Mouse (Mus musculus) bone marrow macrophage, adult 2 months (primary cell): ENCODE data around the gene Acer2. TPM values are rescaled to one million over a fixed set of nuclear protein-coding genes. Genes with fewer than 3 reads are reported as not detected.

Experiments used
- H3K27ac ChIP-seq: 2 replicates; pipeline ENCODE4 v1.5.1; 2012; ENCODE audit warnings: low read depth, low read length; ENCODE audit not compliant: insufficient read depth
- H3K4me1 ChIP-seq: 2 replicates; pipeline ENCODE4 v1.6.1; 2012; ENCODE audit warnings: low read length; ENCODE audit not compliant: control insufficient read depth, insufficient read depth
- H3K4me3 ChIP-seq: 2 replicates; pipeline ENCODE4 v1.5.1; 2012; ENCODE audit warnings: mild to moderate bottlenecking, low read length, moderate library complexity; ENCODE audit not compliant: insufficient read depth
- CTCF ChIP-seq: IDR thresholded peaks from 2 replicates; pipeline ENCODE4 v1.5.1; 2012; ENCODE audit warnings: low read depth, mild to moderate bottlenecking, low read length, moderate library complexity
- POLR2A ChIP-seq: IDR thresholded peaks from 2 replicates; pipeline ENCODE4 v1.6.1; 2012; ENCODE audit warnings: mild to moderate bottlenecking, low read depth, low read length, borderline replicate concordance
- polyA plus RNA-seq: library from polyadenylated mRNA; stranded (reverse); fragments of >200 nt; gene quantifications from 2 replicates; pipeline ENCODE4 v1.2.4, GENCODE M21; 2012; ENCODE audit not compliant: missing spikeins, insufficient read depth, insufficient read length

The Acer2 gene
- polyA plus RNA-seq, 1 experiment = 0.72 TPM

DNA sequence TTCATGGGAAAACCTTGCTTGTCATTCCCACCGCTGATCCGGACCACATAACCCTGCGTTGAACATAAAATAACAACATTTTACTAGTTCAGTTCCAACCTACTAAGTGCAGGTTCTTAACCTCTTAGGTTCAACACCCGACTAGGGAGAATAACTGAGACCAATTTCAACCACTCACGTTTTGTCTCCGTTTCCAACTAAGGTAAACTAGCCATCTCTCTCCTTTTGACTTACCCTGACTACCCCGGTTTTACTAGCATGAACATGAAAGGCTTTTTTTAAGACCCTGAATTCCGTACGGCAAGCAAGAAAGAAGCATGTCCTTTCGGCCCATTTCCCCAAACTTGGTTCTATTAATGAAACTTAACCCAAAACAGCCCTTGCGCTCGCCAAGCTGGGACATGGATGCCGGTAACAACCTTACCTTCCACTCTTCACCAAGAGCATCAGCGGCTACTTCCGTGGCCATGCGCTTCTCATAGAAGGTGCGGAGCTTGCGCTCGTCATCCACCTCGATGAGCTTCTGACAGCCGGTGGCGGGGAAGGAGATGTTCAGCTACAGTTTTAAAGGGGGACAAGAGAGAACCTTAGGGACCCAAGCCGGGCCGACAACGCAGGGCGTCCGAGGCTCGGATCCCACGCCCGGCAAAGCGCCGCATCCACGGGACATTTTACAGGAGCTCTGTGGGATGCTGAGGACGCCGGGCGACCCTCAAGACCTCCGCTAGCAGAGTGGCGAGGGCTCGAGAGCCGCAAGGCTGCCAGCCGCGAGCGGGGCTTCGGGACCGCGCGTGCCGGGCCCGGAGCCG lies 17.7 kb upstream of the Acer2 start:
- Histone ChIP-seq H3K4me1 (peaks cover 6% of the 10 kb centered on the region; the same call in 1 of the 2 replicates), H3K27ac (peak overlapping the region; percentile 86), H3K4me3 (peak overlapping the region; percentile 76)
- no peak for TF ChIP-seq CTCF
- no peak for TF ChIP-seq POLR2A

DNA sequence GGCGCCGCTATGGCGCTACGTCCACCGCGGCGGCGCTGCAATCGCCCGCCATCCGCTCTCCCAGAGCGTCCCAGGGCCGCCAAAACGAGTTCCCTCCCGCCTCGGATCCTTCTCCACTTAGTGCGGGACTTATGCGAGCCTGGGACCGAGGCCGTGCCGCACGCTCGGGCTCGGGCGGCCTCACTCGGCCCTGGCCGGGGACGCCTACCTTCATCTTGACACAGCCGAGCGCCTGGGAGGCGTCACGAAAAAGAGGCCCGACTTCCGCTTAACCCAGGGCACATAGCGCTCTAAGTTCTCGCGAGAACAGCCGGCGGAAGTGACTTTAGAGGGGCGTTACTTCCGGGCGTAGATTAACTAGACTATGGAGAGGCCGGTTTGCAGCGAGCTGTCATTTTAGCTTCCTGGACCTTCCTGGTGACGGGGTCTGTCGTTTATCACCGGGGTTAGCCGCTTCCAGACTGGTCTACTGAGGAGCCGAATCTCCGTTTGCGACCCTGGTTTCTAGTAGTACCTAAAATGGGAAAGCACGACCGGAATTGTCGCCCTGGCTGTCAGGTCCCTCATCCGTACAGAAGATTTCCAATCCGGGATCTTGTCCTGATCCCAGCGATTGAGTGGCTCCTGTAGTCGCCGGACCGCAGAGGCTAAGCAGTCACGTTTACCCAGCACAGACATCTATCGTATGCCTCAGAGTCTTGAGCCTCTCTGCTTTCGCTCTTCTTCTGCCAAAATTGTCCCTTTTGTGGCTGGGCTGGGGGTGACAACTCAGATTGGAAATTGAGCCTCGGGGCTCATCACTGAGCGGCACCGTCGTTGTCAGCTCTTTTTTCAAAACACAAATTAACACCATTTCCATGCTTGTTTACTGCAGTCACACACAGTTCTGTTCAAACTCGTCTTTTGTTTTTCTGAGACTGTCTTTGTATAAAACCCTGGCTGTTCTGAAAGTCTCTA lies 16.8 kb upstream of the Acer2 start, which contains the start of gene Rps6:
TSS of gene Rps6 (minus strand) at position 300 of the 957 bp plus-strand sequence.
- Histone ChIP-seq H3K27ac (peak within 1 kb of the TSS; percentile 86), H3K4me1 (peaks cover 6% of the 10 kb centered on the region; the same call in 1 of the 2 replicates), H3K4me3 (peak within 1 kb of the TSS; percentile 76)
- TF ChIP-seq POLR2A (peak; percentile 81), CTCF (no peak)

GRCm38 (mm10) chr4:86858070-86858440 lies 16.1 kb upstream of the Acer2 start:
- peaks cover 6% of the 10 kb centered on the region; the same call in 1 of the 2 replicates for H3K4me1 ChIP-seq
- no peak for TF ChIP-seq CTCF
- TF ChIP-seq POLR2A = no peak
- H3K27ac ChIP-seq = no peak overlapping the region
- H3K4me3 ChIP-seq = peak overlapping the region; percentile 76

DNA sequence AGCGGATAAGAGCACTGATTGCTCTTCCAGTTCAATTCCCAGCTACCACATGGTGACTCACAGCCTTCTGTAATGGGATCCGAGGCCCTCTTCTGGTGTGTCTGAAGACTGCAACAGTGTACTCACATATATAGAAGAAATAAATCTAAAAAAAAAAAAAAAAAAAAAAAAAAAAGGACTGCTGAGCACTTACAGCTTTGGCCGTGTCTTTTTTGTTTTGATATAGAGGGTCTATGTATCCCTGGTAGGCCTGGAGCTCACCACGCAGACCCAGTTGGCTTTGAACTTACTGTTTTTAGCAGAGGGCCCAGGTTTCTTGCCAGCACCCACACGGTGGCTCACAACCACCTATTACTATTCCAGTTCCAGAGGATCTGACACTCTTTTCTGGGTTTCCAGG lies 10.1 kb upstream of the Acer2 start:
- no peaks in the 10 kb centered on the region for H3K4me1 ChIP-seq
- H3K27ac ChIP-seq = no peak overlapping the region
- no peak overlapping the region for H3K4me3 ChIP-seq
- TF ChIP-seq POLR2A (no peak), CTCF (no peak)

DNA sequence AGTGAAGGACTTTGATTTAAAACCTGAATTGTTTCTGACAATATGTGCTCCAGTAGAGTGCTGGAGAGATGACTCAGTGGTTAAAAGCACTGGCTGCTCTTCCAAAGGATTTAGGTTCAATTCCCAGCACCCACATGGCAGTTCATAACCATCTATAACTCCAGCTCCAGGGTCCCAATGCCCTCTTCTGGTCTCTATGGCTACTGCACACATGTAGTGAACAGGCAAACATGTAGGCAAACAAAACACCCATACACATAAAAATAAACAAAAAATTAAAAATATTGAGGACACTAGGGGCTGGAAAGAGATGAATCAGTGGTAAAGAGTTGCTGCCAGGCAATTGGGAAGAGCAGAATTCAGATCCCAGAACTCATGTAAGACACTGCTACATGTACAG lies 2.2 kb upstream of the Acer2 start:
- no peak for TF ChIP-seq CTCF
- no peak for TF ChIP-seq POLR2A
- peaks cover 3% of the 10 kb centered on the region for H3K4me1 ChIP-seq
- no peak overlapping the region for H3K4me3 ChIP-seq
- H3K27ac ChIP-seq = no peak overlapping the region

- H3K4me1 ChIP-seq = peaks cover 3% of the 10 kb centered on the region
- no peak overlapping the region for H3K27ac ChIP-seq
- no peak overlapping the region for H3K4me3 ChIP-seq
- TF ChIP-seq CTCF (no peak), POLR2A (no peak)
These were observed 1.1 kb upstream of the Acer2 start for GRCm38 (mm10) chr4:86873072-86873471.

GRCm38 (mm10) chr4:86879477-86879876 lies 5.3 kb downstream of the Acer2 start:
- TF ChIP-seq POLR2A (no peak), CTCF (no peak)
- no peak overlapping the region for H3K4me3 ChIP-seq
- H3K4me1 ChIP-seq = peaks cover 3% of the 10 kb centered on the region
- no peak overlapping the region for H3K27ac ChIP-seq

DNA sequence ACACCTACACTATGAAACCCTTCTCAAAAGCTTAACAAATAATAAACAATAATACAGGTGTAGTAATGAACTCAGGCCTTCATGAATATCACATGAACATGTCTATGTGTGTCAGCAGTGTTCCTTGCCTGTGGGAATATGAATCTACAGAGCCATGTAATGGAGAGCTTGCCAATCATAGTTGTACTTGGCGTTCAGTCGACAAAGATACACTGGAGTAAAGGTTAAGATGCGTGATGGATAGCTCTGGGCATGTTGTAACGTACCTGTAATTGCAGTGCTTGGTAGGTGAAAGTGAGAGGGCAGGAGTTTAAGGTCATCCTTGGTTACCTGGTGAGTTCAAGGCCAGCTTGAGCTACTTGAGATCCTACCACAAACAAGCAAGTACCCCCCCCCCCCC lies 7.0 kb downstream of the Acer2 start:
- no peaks in the 10 kb centered on the region for H3K4me1 ChIP-seq

DNA sequence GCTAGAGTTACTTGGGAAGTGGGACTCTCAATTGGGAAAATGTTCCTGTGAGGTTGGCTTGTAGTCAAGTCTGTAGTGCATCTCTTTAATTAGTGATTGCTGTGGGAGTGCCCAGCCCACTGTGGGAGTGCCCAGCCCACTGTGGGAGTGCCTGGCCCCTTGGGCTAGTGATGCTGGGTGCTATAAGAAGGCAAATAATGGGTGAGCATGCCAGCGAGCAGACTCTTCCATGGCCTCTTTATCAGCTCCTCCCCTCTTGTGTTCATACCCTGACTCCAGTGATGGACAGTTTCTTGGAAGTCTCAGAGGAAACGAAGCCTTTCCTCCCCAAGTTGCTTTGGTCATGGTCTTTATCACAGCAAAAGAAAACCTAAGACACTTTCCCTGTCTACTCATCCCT lies 8.2 kb downstream of the Acer2 start:
- TF ChIP-seq CTCF = no peak
- TF ChIP-seq POLR2A = no peak
- Histone ChIP-seq H3K4me1 (no peaks in the 10 kb centered on the region), H3K27ac (no peak overlapping the region), H3K4me3 (no peak overlapping the region)

More for the DNA sequence above, 7.0 kb downstream of the Acer2 start:
- TF ChIP-seq CTCF (no peak), POLR2A (no peak)
- no peak overlapping the region for H3K4me3 ChIP-seq
- no peak overlapping the region for H3K27ac ChIP-seq
